Mouse (Mus musculus) forebrain, embryonic 16.5 days (tissue): ENCODE data around the gene Slc30a1. TPM values are rescaled to one million over a fixed set of nuclear protein-coding genes. Genes with fewer than 3 reads are reported as not detected.
A peak's percentile ranks its signal among the peaks of the same experiment; 100 is the strongest.

ENCODE experiments used
- ATAC-seq: fragments of 200-750 bp; cut with Nextera tagmentation; 2 replicates; pipeline ENCODE4 v1.8.0; 2017; ENCODE audit warnings: mild to moderate bottlenecking, moderate library complexity
- H3K27ac ChIP-seq: fragments of 300-500 bp; sonication (generic); 2 replicates; pipeline ENCODE4 v1.5.1; 2014; ENCODE audit warnings: low read length, control low read depth
- H3K27me3 ChIP-seq: fragments of 300-500 bp; sonication (generic); replicated peaks from 2 replicates; pipeline ENCODE4 v1.6.1; 2014; ENCODE audit warnings: low read length; ENCODE audit not compliant: control insufficient read depth, insufficient read depth
- H3K36me3 ChIP-seq: fragments of 300-500 bp; sonication (generic); 2 replicates; pipeline ENCODE4 v1.6.1; 2014; ENCODE audit not compliant: control insufficient read depth, insufficient read depth
- H3K4me1 ChIP-seq: fragments of 300-500 bp; sonication (generic); replicated peaks from 2 replicates; pipeline ENCODE4 v1.6.1; 2014; ENCODE audit warnings: low read length; ENCODE audit not compliant: control insufficient read depth, insufficient read depth
- H3K4me2 ChIP-seq: fragments of 300-500 bp; sonication (generic); 2 replicates; pipeline ENCODE4 v1.6.1; 2014; ENCODE audit warnings: mild to moderate bottlenecking, low read length, control low read depth
- H3K4me3 ChIP-seq: fragments of 300-500 bp; sonication (generic); replicated peaks from 2 replicates; pipeline ENCODE4 v1.5.1; 2014; ENCODE audit warnings: mild to moderate bottlenecking, low read length, control low read depth
- H3K9ac ChIP-seq: fragments of 300-500 bp; sonication (generic); replicated peaks from 2 replicates; pipeline ENCODE4 v1.6.1; 2014; ENCODE audit warnings: low read depth, low read length, control low read depth
- H3K9me3 ChIP-seq: fragments of 300-500 bp; sonication (generic); 2 replicates; pipeline ENCODE4 v1.6.1; 2016; ENCODE audit warnings: low read length; ENCODE audit not compliant: control insufficient read depth
- WGBS: fragments of 180-500 bp; shearing (Covaris S2); extraction: QIAGEN DNeasy Blood & Tissue Kit; methylation state at CpG from one replicate; pipeline ENCODE4 v1.1.7; 2014; 5-methylcytosine and 5-hydroxymethylcytosine counted together
- polyA plus RNA-seq: library from polyadenylated mRNA; unstranded; fragments of >200 nt; fragmentation: Nextera tagmentation; extraction: Ambion mirVana; gene quantifications from 2 replicates; pipeline ENCODE4 v1.2.1, GENCODE M21; 2015

The Slc30a1 gene
- polyA plus RNA-seq, 1 experiment from 2014 or later = 2.4 TPM

DNA sequence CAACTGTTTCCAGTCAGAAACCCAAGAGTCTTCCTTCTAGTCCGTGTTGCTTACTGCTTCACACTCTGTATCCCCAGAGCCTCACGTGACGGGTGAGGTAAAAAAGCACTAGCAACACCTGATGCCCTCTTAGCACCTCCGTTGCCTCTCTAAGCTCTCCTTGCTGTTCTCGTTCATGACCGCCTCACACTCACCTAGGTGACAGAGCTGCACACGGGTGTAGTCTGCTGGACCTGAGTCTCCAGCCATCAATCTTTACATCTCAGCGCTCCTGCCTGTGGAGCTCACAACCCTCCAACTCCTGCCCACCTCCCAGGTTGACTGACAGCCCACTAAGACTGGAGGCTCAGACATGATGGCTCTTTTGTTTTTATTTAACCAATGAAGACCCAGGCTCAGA lies 41.2 kb downstream of the Slc30a1 start:
- Histone ChIP-seq H3K9ac (no peak overlapping the region), H3K4me2 (no peak overlapping the region), H3K4me3 (no peak overlapping the region), H3K36me3 (no peaks in the 10 kb centered on the region), H3K4me1 (no peaks in the 10 kb centered on the region), H3K9me3 (no peaks in the 10 kb centered on the region), H3K27me3 (no peaks in the 10 kb centered on the region), H3K27ac (no peak overlapping the region)
- WGBS = 66% methylated on average over 8 of the region's 8 CpGs
- ATAC-seq = no peak

DNA sequence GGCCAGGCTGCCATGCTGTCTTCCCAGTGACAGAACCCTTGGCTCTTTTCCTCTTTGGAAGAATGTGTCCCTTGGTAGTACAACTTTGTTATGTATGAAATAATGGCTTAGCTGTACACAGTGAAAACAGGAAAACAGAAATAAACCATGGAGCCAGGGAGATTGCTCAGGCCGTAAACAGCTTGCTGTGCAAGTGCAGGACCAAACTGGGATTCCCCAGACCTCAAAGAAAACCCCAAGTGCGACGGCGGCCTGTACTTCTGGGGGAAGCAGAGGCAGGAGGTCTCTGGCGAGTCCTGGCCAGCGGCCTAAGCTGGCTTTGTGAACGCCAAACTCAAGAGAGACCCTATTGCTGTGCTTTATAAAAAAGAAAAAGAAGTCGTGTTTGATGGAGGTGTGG lies 42.0 kb downstream of the Slc30a1 start:
- Histone ChIP-seq H3K4me2 (no peak overlapping the region), H3K4me1 (no peaks in the 10 kb centered on the region), H3K27ac (no peak overlapping the region), H3K36me3 (no peaks in the 10 kb centered on the region), H3K9ac (no peak overlapping the region), H3K9me3 (no peaks in the 10 kb centered on the region), H3K27me3 (no peaks in the 10 kb centered on the region), H3K4me3 (no peak overlapping the region)
- 73% methylated on average over 8 of the region's 8 CpGs for WGBS
- no peak for ATAC-seq

DNA sequence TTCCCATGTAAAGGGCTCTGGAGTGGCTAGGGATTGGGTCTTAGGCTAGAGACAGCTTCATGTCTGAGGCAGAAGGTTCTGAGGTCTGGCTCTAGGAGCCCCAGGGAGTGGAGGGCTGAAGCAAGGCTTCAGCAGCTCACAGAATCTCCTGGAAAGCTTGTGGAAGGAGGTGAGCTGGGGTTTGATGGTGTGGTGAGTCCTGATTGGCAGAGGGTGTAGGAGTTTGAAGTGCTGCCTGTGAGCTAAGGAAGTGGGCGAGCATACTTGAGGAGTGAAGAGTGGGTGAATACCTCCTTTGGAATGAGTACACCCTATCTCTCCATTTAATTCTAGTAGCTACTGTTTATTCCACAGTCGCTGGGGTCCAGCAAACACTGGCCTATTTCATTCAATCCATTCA lies 44.0 kb downstream of the Slc30a1 start:
- Histone ChIP-seq H3K4me3 (no peak overlapping the region), H3K36me3 (no peaks in the 10 kb centered on the region), H3K27ac (no peak overlapping the region), H3K27me3 (no peaks in the 10 kb centered on the region), H3K4me2 (no peak overlapping the region), H3K4me1 (no peaks in the 10 kb centered on the region), H3K9ac (no peak overlapping the region), H3K9me3 (no peaks in the 10 kb centered on the region)
- no peak for ATAC-seq
- WGBS = 73% methylated on average over 2 of the region's 2 CpGs

DNA sequence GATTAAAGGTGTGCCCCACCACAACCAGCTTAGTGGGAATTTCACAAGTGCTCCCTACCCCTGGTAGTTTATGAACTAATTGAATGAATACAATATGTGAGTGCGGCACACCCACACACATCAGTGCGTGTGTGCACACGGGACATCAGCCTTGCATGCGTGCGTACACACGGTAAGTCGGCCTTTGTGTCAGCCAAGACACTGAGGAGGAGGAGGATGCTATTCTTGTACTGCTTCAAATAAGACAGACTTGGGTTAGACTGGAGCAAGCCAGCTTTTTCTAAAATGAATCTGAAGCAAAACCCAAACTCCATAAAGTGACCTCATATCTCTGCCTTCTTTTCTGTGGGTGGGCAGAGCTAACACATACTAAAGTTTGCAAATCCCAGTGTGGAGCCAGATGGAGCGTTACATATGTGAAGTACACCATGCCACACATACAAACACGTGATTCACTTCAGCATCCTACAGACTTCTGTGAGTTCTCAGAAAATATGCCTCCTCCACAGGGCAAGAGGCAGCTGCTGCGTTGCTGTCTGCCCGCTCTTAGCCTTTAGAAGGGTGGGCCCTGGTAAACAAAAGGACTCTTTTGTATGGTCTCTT lies 46.3 kb downstream of the Slc30a1 start:
- no peak overlapping the region for H3K4me3 ChIP-seq
- H3K36me3 ChIP-seq = no peaks in the 10 kb centered on the region
- H3K4me2 ChIP-seq = no peak overlapping the region
- H3K27ac ChIP-seq = no peak overlapping the region
- ATAC-seq = no peak
- H3K9me3 ChIP-seq = no peaks in the 10 kb centered on the region
- no peaks in the 10 kb centered on the region for H3K27me3 ChIP-seq
- no peak overlapping the region for H3K9ac ChIP-seq
- WGBS = 82% methylated on average over 11 of the region's 11 CpGs
- no peaks in the 10 kb centered on the region for H3K4me1 ChIP-seq

DNA sequence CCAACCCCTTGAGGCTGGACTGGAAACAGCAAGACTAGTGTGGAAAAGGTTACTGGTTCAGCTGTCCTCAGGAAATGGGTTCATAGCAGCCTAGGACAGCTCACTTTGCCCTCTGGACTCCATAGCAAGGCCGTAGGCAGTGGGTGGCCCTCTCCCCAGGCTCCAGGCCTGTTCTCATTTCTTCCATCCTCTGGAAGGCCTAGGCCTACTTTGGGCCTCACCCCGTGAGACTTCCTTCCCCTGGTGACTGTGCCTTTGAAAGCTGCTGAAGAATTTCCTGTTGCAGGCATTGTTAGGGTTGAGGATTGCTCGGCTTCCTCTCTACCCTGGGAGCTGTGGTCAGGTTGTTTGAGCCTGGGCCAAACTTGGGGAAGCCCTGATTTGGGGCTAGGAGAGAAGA lies 48.5 kb downstream of the Slc30a1 start:
- H3K9me3 ChIP-seq = no peaks in the 10 kb centered on the region
- no peak overlapping the region for H3K9ac ChIP-seq
- no peaks in the 10 kb centered on the region for H3K4me1 ChIP-seq
- no peak overlapping the region for H3K4me2 ChIP-seq
- H3K27me3 ChIP-seq = no peaks in the 10 kb centered on the region
- no peaks in the 10 kb centered on the region for H3K36me3 ChIP-seq
- no peak overlapping the region for H3K27ac ChIP-seq
- H3K4me3 ChIP-seq = no peak overlapping the region
- WGBS = 65% methylated on average over 3 of the region's 3 CpGs
- no peak for ATAC-seq

DNA sequence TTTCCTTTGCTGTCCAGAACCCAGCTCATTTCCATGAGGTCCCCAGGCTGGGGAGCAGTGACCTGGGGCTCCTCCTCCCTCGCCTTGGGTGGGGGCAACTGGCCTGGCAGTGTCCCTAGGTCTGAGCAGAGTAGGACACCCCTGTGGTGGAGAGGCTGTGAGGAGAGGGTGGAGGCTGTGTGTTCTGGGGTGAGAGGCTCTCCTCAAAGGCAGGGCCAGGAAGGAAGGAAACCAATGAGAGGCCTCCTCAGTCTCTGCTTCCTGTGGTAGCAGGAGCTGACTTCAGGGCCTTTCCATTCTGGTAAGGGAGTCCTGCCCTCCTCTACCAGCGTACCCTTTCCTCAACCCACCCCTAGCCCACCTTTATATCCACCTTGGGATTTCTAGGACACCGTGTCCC lies 49.7 kb downstream of the Slc30a1 start:
- H3K4me1 ChIP-seq = no peaks in the 10 kb centered on the region
- 0 out of 2 replicates have a peak overlapping the region, but pooled peaks have one; percentile 11 for H3K27ac ChIP-seq
- H3K9me3 ChIP-seq = no peaks in the 10 kb centered on the region
- no peak overlapping the region for H3K4me3 ChIP-seq
- H3K4me2 ChIP-seq = no peak overlapping the region
- no peaks in the 10 kb centered on the region for H3K27me3 ChIP-seq
- no peaks in the 10 kb centered on the region for H3K36me3 ChIP-seq
- H3K9ac ChIP-seq = no peak overlapping the region
- WGBS = 67% methylated on average over 3 of the region's 3 CpGs
- ATAC-seq = no peak

DNA sequence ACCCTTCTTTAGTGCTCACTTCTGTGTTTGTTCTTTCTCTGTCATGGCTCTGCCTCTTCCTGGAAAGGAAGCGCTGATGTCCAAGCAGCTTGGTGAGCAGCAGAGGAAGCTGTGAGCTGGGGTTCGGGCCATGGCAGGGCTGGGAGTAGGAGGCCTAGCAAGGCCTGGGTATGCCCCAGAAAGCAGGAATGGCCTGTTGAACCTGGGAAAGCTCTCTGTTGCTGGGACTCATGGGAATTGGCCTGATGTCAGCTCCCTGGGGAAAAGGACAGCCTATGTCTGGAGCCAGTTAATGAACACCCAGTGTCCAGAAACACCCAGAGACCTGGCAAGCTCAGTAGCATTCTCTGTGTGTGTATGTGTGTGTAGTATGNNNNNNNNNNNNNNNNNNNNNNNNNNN lies 50.3 kb downstream of the Slc30a1 start:
- H3K36me3 ChIP-seq = no peaks in the 10 kb centered on the region
- H3K27me3 ChIP-seq = no peaks in the 10 kb centered on the region
- no peak overlapping the region for H3K27ac ChIP-seq
- no peaks in the 10 kb centered on the region for H3K9me3 ChIP-seq
- H3K9ac ChIP-seq = no peak overlapping the region
- H3K4me2 ChIP-seq = no peak overlapping the region
- WGBS = 100% methylated on average over 2 of the region's 2 CpGs
- no peak for ATAC-seq
- H3K4me1 ChIP-seq = no peaks in the 10 kb centered on the region
- no peak overlapping the region for H3K4me3 ChIP-seq

DNA sequence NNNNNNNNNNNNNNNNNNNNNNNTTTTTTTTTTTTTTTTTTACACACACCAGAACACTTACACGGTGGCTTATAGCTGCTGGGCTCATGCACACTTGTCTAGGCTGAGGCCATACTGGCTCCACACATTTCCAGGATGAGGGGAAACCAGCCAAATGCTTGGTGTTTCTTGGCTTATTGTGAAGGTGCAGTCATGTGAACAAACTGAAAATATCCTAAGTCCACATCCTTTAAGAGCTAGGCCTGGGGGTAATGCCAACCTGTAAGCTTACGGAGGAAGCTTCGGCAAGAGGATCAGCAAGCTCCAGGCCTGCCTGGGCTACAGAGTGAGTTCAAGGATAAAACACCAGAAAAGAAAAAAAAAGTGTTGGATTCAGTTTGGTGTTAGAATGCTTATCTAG lies 50.8 kb downstream of the Slc30a1 start:
- Histone ChIP-seq H3K9ac (no peak overlapping the region), H3K4me2 (no peak overlapping the region), H3K4me3 (no peak overlapping the region), H3K9me3 (no peaks in the 10 kb centered on the region), H3K4me1 (no peaks in the 10 kb centered on the region), H3K27me3 (no peaks in the 10 kb centered on the region), H3K36me3 (no peaks in the 10 kb centered on the region), H3K27ac (no peak overlapping the region)
- 0 out of 2 replicates have a peak, but pooled peaks have one; percentile 36 for ATAC-seq
- WGBS = 62% methylated on average over 3 of the region's 3 CpGs

DNA sequence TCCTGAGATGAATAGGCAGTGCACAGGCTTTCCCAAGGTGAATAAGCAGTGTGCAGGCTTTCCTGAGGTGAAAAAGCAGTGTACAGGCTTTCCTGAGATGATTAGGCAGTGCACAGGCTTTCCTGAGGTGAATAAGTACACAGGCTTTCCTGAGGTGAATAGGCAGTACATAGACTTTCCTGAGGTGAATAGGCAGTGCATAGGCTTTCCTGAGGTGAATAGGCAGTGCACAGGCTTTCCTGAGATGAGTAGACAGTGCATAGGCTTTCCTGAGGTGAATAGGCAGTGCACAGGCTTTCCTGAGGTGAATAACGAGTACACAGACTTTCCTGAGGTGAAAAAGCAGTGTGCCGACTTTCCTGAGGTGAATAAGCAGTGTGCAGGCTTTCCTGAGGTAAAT lies 54.4 kb downstream of the Slc30a1 start:
- no peaks in the 10 kb centered on the region for H3K36me3 ChIP-seq
- H3K4me3 ChIP-seq = no peak overlapping the region
- no peaks in the 10 kb centered on the region for H3K27me3 ChIP-seq
- H3K9ac ChIP-seq = no peak overlapping the region
- no peaks in the 10 kb centered on the region for H3K9me3 ChIP-seq
- H3K4me1 ChIP-seq = 0 out of 2 replicates have a peak, but pooled peaks cover 2% of the 10 kb centered on the region
- no peak for ATAC-seq
- no peak overlapping the region for H3K4me2 ChIP-seq
- WGBS = 38% methylated on average over 2 of the region's 2 CpGs
- no peak overlapping the region for H3K27ac ChIP-seq
